Mouse (Mus musculus) intestine, embryonic 15.5 days (tissue): ENCODE results near the gene Cenpt. TPM values are rescaled to one million over a fixed set of nuclear protein-coding genes. Genes with fewer than 3 reads are reported as not detected.
A peak's percentile ranks its signal among the peaks of the same experiment; 100 is the strongest.

Experiments used
- ATAC-seq: fragments of 200-750 bp; cut with Nextera tagmentation; 2 replicates; pipeline ENCODE4 v1.8.0; 2017; ENCODE audit warnings: moderate TSS enrichment, moderate library complexity
- H3K27ac ChIP-seq: fragments of 300-500 bp; sonication (generic); 2 replicates; pipeline ENCODE4 v1.5.1; 2015; ENCODE audit warnings: mild to moderate bottlenecking, inconsistent platforms
- H3K27me3 ChIP-seq: fragments of 300-500 bp; sonication (generic); replicated peaks from 2 replicates; pipeline ENCODE4 v1.6.1; 2015; ENCODE audit warnings: inconsistent platforms
- H3K36me3 ChIP-seq: fragments of 300-500 bp; sonication (generic); 2 replicates; pipeline ENCODE4 v1.6.1; 2015; ENCODE audit warnings: inconsistent platforms
- H3K4me1 ChIP-seq: fragments of 300-500 bp; sonication (generic); replicated peaks from 2 replicates; pipeline ENCODE4 v1.6.1; 2015; ENCODE audit warnings: inconsistent platforms
- H3K4me2 ChIP-seq: fragments of 300-500 bp; sonication (generic); replicated peaks from 2 replicates; pipeline ENCODE4 v1.6.1; 2015; ENCODE audit warnings: mild to moderate bottlenecking, inconsistent platforms
- H3K4me3 ChIP-seq: fragments of 300-500 bp; sonication (generic); replicated peaks from 2 replicates; pipeline ENCODE4 v1.5.1; 2015; ENCODE audit warnings: inconsistent platforms
- H3K9ac ChIP-seq: fragments of 300-500 bp; sonication (generic); 2 replicates; pipeline ENCODE4 v1.6.1; 2015; ENCODE audit warnings: inconsistent platforms
- H3K9me3 ChIP-seq: fragments of 300-500 bp; sonication (generic); 2 replicates; pipeline ENCODE4 v1.6.1; 2016; ENCODE audit warnings: inconsistent platforms
- WGBS: fragments of 180-500 bp; shearing (Covaris S2); methylation state at CpG from one replicate; pipeline ENCODE4 v1.1.7; 2015; 5-methylcytosine and 5-hydroxymethylcytosine counted together
- polyA plus RNA-seq: library from polyadenylated mRNA; unstranded; fragments of >200 nt; fragmentation: Nextera tagmentation; extraction: Ambion mirVana; gene quantifications from 2 replicates; pipeline ENCODE4 v1.2.1, GENCODE M21; 2015

Gene Cenpt
- polyA plus RNA-seq, 1 experiment from 2014 or later, result 34.9 TPM

- no peaks in the 10 kb centered on the region for H3K9me3 ChIP-seq
- no peak overlapping the region for H3K4me3 ChIP-seq
- H3K27me3 ChIP-seq, result no peaks in the 10 kb centered on the region
- no peak overlapping the region for H3K27ac ChIP-seq
- no peaks in the 10 kb centered on the region for H3K4me1 ChIP-seq
- 90% methylated on average over 3 of the region's 3 CpGs for WGBS
- H3K36me3 ChIP-seq, result peaks cover 17% of the 10 kb centered on the region
- ATAC-seq, result no peak
- no peak overlapping the region for H3K4me2 ChIP-seq
- H3K9ac ChIP-seq, result no peak overlapping the region
Measured at GRCm38 (mm10) chr8:105819659-105820058, 33.4 kb downstream of the Cenpt start.

- no peaks in the 10 kb centered on the region for H3K27me3 ChIP-seq
Measured at GRCm38 (mm10) chr8:105813241-105813640, 39.8 kb downstream of the Cenpt start.

GRCm38 (mm10) chr8:105812511-105812910 is 40.6 kb downstream of the Cenpt start:
- Histone ChIP-seq H3K9ac (no peak overlapping the region), H3K9me3 (no peaks in the 10 kb centered on the region), H3K4me1 (no peaks in the 10 kb centered on the region), H3K4me3 (no peak overlapping the region), H3K36me3 (peaks cover 4% of the 10 kb centered on the region; the same call in 1 of the 2 replicates), H3K27ac (no peak overlapping the region), H3K4me2 (no peak overlapping the region), H3K27me3 (no peaks in the 10 kb centered on the region)
- no peak for ATAC-seq
- 88% methylated on average over 5 of the region's 5 CpGs for WGBS

More at GRCm38 (mm10) chr8:105813241-105813640, 39.8 kb downstream of the Cenpt start:
- no peak overlapping the region for H3K9ac ChIP-seq
- H3K9me3 ChIP-seq, result no peaks in the 10 kb centered on the region
- no peak overlapping the region for H3K27ac ChIP-seq
- no peak overlapping the region for H3K4me2 ChIP-seq
- H3K4me1 ChIP-seq, result no peaks in the 10 kb centered on the region
- peaks cover 4% of the 10 kb centered on the region; the same call in 1 of the 2 replicates for H3K36me3 ChIP-seq
- no peak overlapping the region for H3K4me3 ChIP-seq
- 94% methylated on average over 6 of the region's 6 CpGs for WGBS
- ATAC-seq, result no peak

GRCm38 (mm10) chr8:105811543-105811942 is 41.5 kb downstream of the Cenpt start:
- no peak overlapping the region for H3K9ac ChIP-seq
- H3K4me2 ChIP-seq, result no peak overlapping the region
- H3K27ac ChIP-seq, result no peak overlapping the region
- H3K4me3 ChIP-seq, result no peak overlapping the region
- WGBS, result 75% methylated on average over 3 of the region's 3 CpGs
- no peaks in the 10 kb centered on the region for H3K27me3 ChIP-seq
- no peaks in the 10 kb centered on the region for H3K9me3 ChIP-seq
- no peaks in the 10 kb centered on the region for H3K4me1 ChIP-seq
- no peak for ATAC-seq
- H3K36me3 ChIP-seq, result peaks cover 4% of the 10 kb centered on the region; the same call in 1 of the 2 replicates

DNA sequence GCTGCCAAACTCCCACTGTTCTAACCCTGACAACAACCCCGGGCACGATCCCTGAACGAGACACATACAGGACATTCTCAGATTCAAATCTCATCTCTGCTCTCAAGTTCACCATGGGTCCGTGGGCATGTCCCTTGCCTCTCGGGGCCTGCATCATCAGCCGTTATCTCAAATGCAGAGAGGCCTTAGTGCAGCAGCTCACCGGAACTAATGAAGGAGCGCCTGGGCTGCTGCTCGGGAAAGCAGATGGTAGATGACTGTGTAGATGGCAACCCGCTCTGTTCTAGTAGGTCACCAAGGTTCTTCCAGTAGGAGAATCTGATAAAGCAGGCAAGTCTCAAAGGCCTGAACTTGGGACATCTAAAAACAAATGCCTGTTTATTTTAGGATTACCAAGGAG is 42.0 kb downstream of the Cenpt start:
- Histone ChIP-seq H3K9me3 (no peaks in the 10 kb centered on the region), H3K4me1 (no peaks in the 10 kb centered on the region), H3K4me2 (no peak overlapping the region), H3K27ac (no peak overlapping the region), H3K9ac (no peak overlapping the region), H3K4me3 (no peak overlapping the region), H3K36me3 (peaks cover 4% of the 10 kb centered on the region; the same call in 1 of the 2 replicates), H3K27me3 (no peaks in the 10 kb centered on the region)
- no peak for ATAC-seq
- WGBS, result 90% methylated on average over 10 of the region's 10 CpGs

DNA sequence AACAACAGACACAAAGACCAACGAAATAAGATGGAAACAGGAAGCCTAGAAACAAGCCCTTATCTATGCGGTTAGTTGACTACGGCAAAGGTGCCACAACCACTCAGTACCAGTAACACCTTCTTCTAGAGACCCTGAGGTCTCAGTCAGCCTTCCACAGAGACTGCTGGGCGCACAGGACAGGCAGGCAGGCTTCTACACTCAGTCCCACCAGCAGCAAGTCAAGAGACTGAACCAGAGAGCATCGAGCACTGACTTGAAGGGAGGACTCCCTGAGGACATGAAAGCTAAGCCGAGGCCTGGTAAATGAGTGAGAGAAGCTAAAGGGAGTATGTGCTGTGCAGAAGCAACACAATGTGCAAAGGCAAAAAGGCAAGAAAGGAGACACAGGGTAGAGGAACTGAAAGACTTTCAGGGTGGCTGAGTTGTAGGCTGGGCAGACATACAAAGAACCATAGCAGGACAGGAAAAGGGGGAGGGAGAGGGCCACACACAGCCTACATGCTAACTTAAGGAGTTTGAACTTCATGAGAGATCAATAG is 42.8 kb downstream of the Cenpt start:
- 88% methylated on average over 6 of the region's 6 CpGs for WGBS
- H3K4me1 ChIP-seq, result no peaks in the 10 kb centered on the region
- no peaks in the 10 kb centered on the region for H3K27me3 ChIP-seq
- no peak overlapping the region for H3K27ac ChIP-seq
- H3K4me3 ChIP-seq, result no peak overlapping the region
- no peak overlapping the region for H3K4me2 ChIP-seq
- ATAC-seq, result no peak
- no peaks in the 10 kb centered on the region for H3K9me3 ChIP-seq
- H3K36me3 ChIP-seq, result peaks cover 4% of the 10 kb centered on the region
- no peak overlapping the region for H3K9ac ChIP-seq

DNA sequence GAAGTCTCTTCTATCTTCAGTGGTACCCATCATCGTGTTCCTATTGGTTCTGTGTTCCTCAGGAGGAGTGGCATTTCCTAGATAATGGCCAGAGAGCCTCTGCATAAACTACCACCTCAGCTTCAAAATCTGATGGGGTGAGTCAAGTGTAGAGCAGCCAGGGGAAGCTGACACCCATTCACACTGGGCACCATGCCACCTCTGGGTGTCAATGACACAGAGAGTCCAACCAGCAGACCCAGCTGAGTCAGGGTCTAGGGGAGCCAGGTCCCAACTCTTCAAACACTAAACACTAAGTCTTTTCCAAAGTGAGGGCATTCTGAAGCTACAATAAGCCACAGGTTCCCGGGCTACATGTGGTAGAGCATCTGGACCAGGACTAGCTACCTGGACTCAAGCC is 44.6 kb downstream of the Cenpt start:
- no peak overlapping the region for H3K4me2 ChIP-seq
- no peaks in the 10 kb centered on the region for H3K4me1 ChIP-seq
- no peak overlapping the region for H3K9ac ChIP-seq
- H3K4me3 ChIP-seq, result no peak overlapping the region
- H3K9me3 ChIP-seq, result no peaks in the 10 kb centered on the region
- no peaks in the 10 kb centered on the region for H3K27me3 ChIP-seq
- ATAC-seq, result no peak
- peaks cover 10% of the 10 kb centered on the region for H3K36me3 ChIP-seq
- no peak overlapping the region for H3K27ac ChIP-seq
- WGBS, result 93% methylated on average over 2 of the region's 2 CpGs

DNA sequence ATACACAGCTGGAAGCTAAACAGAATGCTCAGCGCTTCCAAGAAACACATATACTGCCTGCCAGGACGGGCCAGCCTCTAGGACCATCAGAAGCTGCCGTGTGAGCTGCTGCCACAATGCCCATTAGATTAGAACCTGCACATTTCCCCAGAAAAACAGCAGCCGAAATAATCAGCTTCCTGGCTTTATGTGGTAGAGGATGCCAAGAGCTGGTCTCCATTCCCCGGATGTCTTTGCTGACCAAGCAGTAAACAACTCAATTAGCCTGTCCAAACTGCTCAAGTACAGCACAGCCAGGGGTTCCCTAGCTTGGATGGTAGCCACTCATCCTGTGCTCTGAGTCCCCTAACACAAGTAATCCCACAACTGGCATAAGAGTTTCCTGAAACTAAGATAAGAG is 45.3 kb downstream of the Cenpt start:
- H3K4me1 ChIP-seq, result no peaks in the 10 kb centered on the region
- 83% methylated on average over 5 of the region's 5 CpGs for WGBS
- no peak overlapping the region for H3K4me2 ChIP-seq
- no peak overlapping the region for H3K9ac ChIP-seq
- peaks cover 10% of the 10 kb centered on the region for H3K36me3 ChIP-seq
- H3K27me3 ChIP-seq, result no peaks in the 10 kb centered on the region
- no peak overlapping the region for H3K27ac ChIP-seq
- H3K4me3 ChIP-seq, result no peak overlapping the region
- H3K9me3 ChIP-seq, result no peaks in the 10 kb centered on the region
- ATAC-seq, result no peak

GRCm38 (mm10) chr8:105805964-105806363 is 47.1 kb downstream of the Cenpt start:
- no peak overlapping the region for H3K9ac ChIP-seq
- no peaks in the 10 kb centered on the region for H3K9me3 ChIP-seq
- WGBS, result 76% methylated on average over 1 of the region's 1 CpGs
- H3K4me1 ChIP-seq, result no peaks in the 10 kb centered on the region
- H3K4me3 ChIP-seq, result no peak overlapping the region
- ATAC-seq, result no peak
- H3K27me3 ChIP-seq, result no peaks in the 10 kb centered on the region
- peaks cover 10% of the 10 kb centered on the region for H3K36me3 ChIP-seq
- H3K4me2 ChIP-seq, result no peak overlapping the region
- no peak overlapping the region for H3K27ac ChIP-seq

GRCm38 (mm10) chr8:105805346-105805745 is 47.7 kb downstream of the Cenpt start:
- 78% methylated on average over 3 of the region's 3 CpGs for WGBS
- Histone ChIP-seq H3K36me3 (peaks cover 10% of the 10 kb centered on the region), H3K9ac (no peak overlapping the region), H3K27ac (no peak overlapping the region), H3K4me2 (no peak overlapping the region), H3K4me1 (no peaks in the 10 kb centered on the region), H3K27me3 (no peaks in the 10 kb centered on the region), H3K9me3 (no peaks in the 10 kb centered on the region), H3K4me3 (no peak overlapping the region)
- ATAC-seq, result no peak

GRCm38 (mm10) chr8:105804797-105805196 is 48.3 kb downstream of the Cenpt start:
- no peak overlapping the region for H3K27ac ChIP-seq
- no peaks in the 10 kb centered on the region for H3K27me3 ChIP-seq
- H3K4me1 ChIP-seq, result no peaks in the 10 kb centered on the region
- H3K9me3 ChIP-seq, result no peaks in the 10 kb centered on the region
- ATAC-seq, result no peak
- peaks cover 10% of the 10 kb centered on the region for H3K36me3 ChIP-seq
- 93% methylated on average over 7 of the region's 7 CpGs for WGBS
- no peak overlapping the region for H3K4me2 ChIP-seq
- no peak overlapping the region for H3K4me3 ChIP-seq
- no peak overlapping the region for H3K9ac ChIP-seq

- ATAC-seq, result peak; percentile 62; the same call in 1 of the 2 replicates
- Histone ChIP-seq H3K27ac (no peak overlapping the region), H3K36me3 (peaks cover 6% of the 10 kb centered on the region; the same call in 1 of the 2 replicates), H3K4me2 (no peak overlapping the region), H3K4me3 (no peak overlapping the region), H3K9me3 (no peaks in the 10 kb centered on the region), H3K4me1 (peaks cover 11% of the 10 kb centered on the region), H3K9ac (no peak overlapping the region), H3K27me3 (no peaks in the 10 kb centered on the region)
- WGBS, result 87% methylated on average over 6 of the region's 6 CpGs
Measured at GRCm38 (mm10) chr8:105801153-105801904, 51.7 kb downstream of the Cenpt start.
